Mouse (Mus musculus) hindbrain, embryonic 16.5 days (tissue): ENCODE data around the gene Slxl1. TPM values are rescaled to one million over a fixed set of nuclear protein-coding genes. Genes with fewer than 3 reads are reported as not detected.
"Not testable (repeated sequence)": the region's sequence is repeated elsewhere in the genome, so short reads cannot be mapped to it uniquely, and the experiment has no call there.

Experiments
- ATAC-seq: fragments of 200-750 bp; cut with Nextera tagmentation; 2 replicates; pipeline ENCODE4 v1.8.0; 2017; ENCODE audit warnings: moderate TSS enrichment, moderate library complexity
- H3K27ac ChIP-seq: fragments of 300-500 bp; sonication (generic); 2 replicates; pipeline ENCODE4 v1.5.1; 2014; ENCODE audit warnings: low read depth, mild to moderate bottlenecking, control low read depth, low read length, moderate library complexity
- H3K27me3 ChIP-seq: fragments of 300-500 bp; sonication (generic); replicated peaks from 2 replicates; pipeline ENCODE4 v1.6.1; 2014; ENCODE audit warnings: low read length; ENCODE audit not compliant: control insufficient read depth, insufficient read depth
- H3K36me3 ChIP-seq: fragments of 300-500 bp; sonication (generic); 2 replicates; pipeline ENCODE4 v1.6.1; 2014; ENCODE audit warnings: mild to moderate bottlenecking, low read length, moderate library complexity, mixed read lengths; ENCODE audit not compliant: control insufficient read depth, insufficient read depth
- H3K4me1 ChIP-seq: fragments of 300-500 bp; sonication (generic); 2 replicates; pipeline ENCODE4 v1.6.1; 2014; ENCODE audit warnings: low read depth, low read length; ENCODE audit not compliant: control insufficient read depth, insufficient read depth
- H3K4me2 ChIP-seq: fragments of 300-500 bp; sonication (generic); 2 replicates; pipeline ENCODE4 v1.6.1; 2014; ENCODE audit warnings: mild to moderate bottlenecking, low read length, control low read depth, moderate library complexity
- H3K4me3 ChIP-seq: fragments of 300-500 bp; sonication (generic); 2 replicates; pipeline ENCODE4 v1.5.1; 2014; ENCODE audit warnings: mild to moderate bottlenecking, low read length, control low read depth, moderate library complexity
- H3K9ac ChIP-seq: fragments of 300-500 bp; sonication (generic); 2 replicates; pipeline ENCODE4 v1.6.1; 2014; ENCODE audit warnings: low read depth, mild to moderate bottlenecking, control low read depth, low read length, moderate library complexity
- H3K9me3 ChIP-seq: fragments of 300-500 bp; sonication (generic); 2 replicates; pipeline ENCODE4 v1.6.1; 2014; ENCODE audit warnings: mild to moderate bottlenecking, low read length, moderate library complexity; ENCODE audit not compliant: control insufficient read depth
- WGBS: fragments of 180-500 bp; shearing (Covaris S2); extraction: QIAGEN DNeasy Blood & Tissue Kit; methylation state at CpG from one replicate; pipeline ENCODE4 v1.1.7; 2014; 5-methylcytosine and 5-hydroxymethylcytosine counted together
- polyA plus RNA-seq: library from polyadenylated mRNA; unstranded; fragments of >200 nt; fragmentation: Nextera tagmentation; extraction: Ambion mirVana; gene quantifications from 2 replicates; pipeline ENCODE4 v1.2.1, GENCODE M21; 2015

Gene Slxl1
- not detected in 2 replicates for polyA plus RNA-seq

DNA sequence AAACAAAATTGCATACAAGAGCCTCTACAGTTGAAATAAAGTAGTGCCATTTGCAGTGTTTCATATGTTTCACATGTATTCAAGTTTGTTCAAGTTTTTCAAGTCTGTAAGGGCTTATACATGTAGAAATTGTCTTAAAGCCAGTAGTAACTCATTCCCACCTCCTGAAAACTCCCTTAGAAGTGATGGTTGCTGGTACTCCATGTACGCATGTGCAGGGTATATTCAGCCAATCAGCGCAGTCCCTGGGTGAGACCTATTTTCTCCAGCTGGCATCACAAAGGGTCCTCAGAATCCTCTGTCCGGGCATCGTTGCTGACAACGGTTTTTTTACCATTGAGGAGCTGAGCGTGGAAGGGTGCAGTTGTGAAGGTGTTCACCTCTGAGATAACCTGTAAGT, at the start of gene Slxl1:
Gene Slxl1, plus strand, starts transcription at position 301 of the 400 bp plus-strand sequence.
- not testable (repeated sequence) for ATAC-seq, H3K9me3 ChIP-seq, H3K27ac ChIP-seq, H3K4me1 ChIP-seq, H3K36me3 ChIP-seq, H3K4me3 ChIP-seq, H3K9ac ChIP-seq, H3K27me3 ChIP-seq, H3K4me2 ChIP-seq
- WGBS, result no CpG with 5 or more reads among the region's 6 CpGs
